Mouse (Mus musculus) heart, adult 2 months (tissue): ENCODE results near the gene Dzank1.

Source experiments
- CTCF ChIP-seq: fragments of 200-600 bp; IDR thresholded peaks from 2 replicates; pipeline ENCODE4 v1.8.1; 2022; ENCODE audit warnings: antibody characterized with exemption, mild to moderate bottlenecking, moderate library complexity
- POLR2A ChIP-seq: fragments of 200-500 bp; IDR thresholded peaks from 2 replicates; pipeline ENCODE4 v1.6.1; 2011; ENCODE audit warnings: mild to moderate bottlenecking, low read depth, low read length, control low read depth; ENCODE audit not compliant: insufficient read depth

- no peak for TF ChIP-seq POLR2A
- no peak for TF ChIP-seq CTCF
These were observed 7.4 kb downstream of the Dzank1 start for GRCm38 (mm10) chr2:144519772-144520171.
